Mouse (Mus musculus) testis, adult 2 months (tissue): ENCODE measurements at regions not wholly inside any gene's neighbourhood (a gene's known extent, or its start where the extent isn't known, plus 50 kb on each side); places are given as distances from the start of the nearest gene placed in this dataset.

Experiments
- CTCF ChIP-seq: fragments of 200-500 bp; IDR thresholded peaks from 2 replicates; pipeline ENCODE4 v1.5.1; 2012; ENCODE audit warnings: low read depth, mild to moderate bottlenecking, inconsistent platforms, low read length, moderate library complexity; ENCODE audit not compliant: control insufficient read depth, insufficient read depth, insufficient replicate concordance
- POLR2A ChIP-seq: fragments of 200-500 bp; IDR thresholded peaks from 2 replicates; pipeline ENCODE4 v1.6.1; 2012; ENCODE audit warnings: low read depth, mild to moderate bottlenecking, inconsistent platforms, low read length, moderate library complexity; ENCODE audit not compliant: control insufficient read depth

GRCm38 (mm10) chr6:82850556-82850955 is 76.3 kb upstream of the Hk2 start:
- TF ChIP-seq POLR2A = no peak
- no peak for TF ChIP-seq CTCF
